Mouse (Mus musculus) hindbrain, embryonic 14.5 days (tissue): ENCODE data around the gene Myoz2. TPM values are rescaled to one million over a fixed set of nuclear protein-coding genes. Genes with fewer than 3 reads are reported as not detected.

Experiments
- ATAC-seq: fragments of 200-750 bp; cut with Nextera tagmentation; 2 replicates; pipeline ENCODE4 v1.8.0; 2017; ENCODE audit warnings: moderate number of reproducible peaks, mild to moderate bottlenecking, moderate TSS enrichment, moderate library complexity; ENCODE audit not compliant: low FRiP score
- DNase-seq: peaks from one replicate; pipeline ENCODE4 v3.0.0-alpha.2; 2015; ENCODE audit warnings: low spot score
- H3K27ac ChIP-seq: fragments of 300-500 bp; sonication (generic); 2 replicates; pipeline ENCODE4 v1.5.1; 2014; ENCODE audit warnings: mild to moderate bottlenecking, moderate library complexity
- H3K27me3 ChIP-seq: fragments of 300-500 bp; sonication (generic); 2 replicates; pipeline ENCODE4 v1.6.1; 2014; ENCODE audit warnings: mild to moderate bottlenecking, low read length, mixed read lengths; ENCODE audit not compliant: control insufficient read depth, insufficient read depth
- H3K36me3 ChIP-seq: fragments of 300-500 bp; sonication (generic); replicated peaks from 2 replicates; pipeline ENCODE4 v1.6.1; 2014; ENCODE audit not compliant: control insufficient read depth, insufficient read depth
- H3K4me1 ChIP-seq: fragments of 300-500 bp; sonication (generic); replicated peaks from 2 replicates; pipeline ENCODE4 v1.6.1; 2014; ENCODE audit warnings: antibody characterized with exemption, low read length, mixed read lengths; ENCODE audit not compliant: control insufficient read depth, insufficient read depth
- H3K4me2 ChIP-seq: fragments of 300-500 bp; sonication (generic); replicated peaks from 2 replicates; pipeline ENCODE4 v1.6.1; 2014; ENCODE audit warnings: mild to moderate bottlenecking, moderate library complexity
- H3K4me3 ChIP-seq: fragments of 300-500 bp; sonication (generic); replicated peaks from 2 replicates; pipeline ENCODE4 v1.5.1; 2014; ENCODE audit warnings: mild to moderate bottlenecking, low read length
- H3K9ac ChIP-seq: fragments of 300-500 bp; sonication (generic); 2 replicates; pipeline ENCODE4 v1.6.1; 2014
- H3K9me3 ChIP-seq: fragments of 300-500 bp; sonication (generic); 2 replicates; pipeline ENCODE4 v1.6.1; 2016; ENCODE audit warnings: low read length; ENCODE audit not compliant: control insufficient read depth
- WGBS: fragments of 180-500 bp; shearing (Covaris S2); extraction: QIAGEN DNeasy Blood & Tissue Kit; methylation state at CpG from one replicate; pipeline ENCODE4 v1.1.7; 2014; 5-methylcytosine and 5-hydroxymethylcytosine counted together
- polyA plus RNA-seq: library from polyadenylated mRNA; unstranded; fragments of >200 nt; fragmentation: Nextera tagmentation; extraction: Ambion mirVana; gene quantifications from 2 replicates; pipeline ENCODE4 v1.2.1, GENCODE M21; 2014

Gene Myoz2
- polyA plus RNA-seq = not detected in 2 replicates

GRCm38 (mm10) chr3:123034752-123035151, at the start of gene Myoz2:
Gene Myoz2, minus strand, starts transcription at chr3:123035015.
- Histone ChIP-seq H3K27ac (no peak within 1 kb of the TSS), H3K9ac (no peak within 1 kb of the TSS), H3K4me2 (no peak within 1 kb of the TSS), H3K4me1 (no peaks in the 10 kb centered on the region), H3K4me3 (no peak within 1 kb of the TSS), H3K36me3 (no peaks in the 10 kb centered on the region), H3K9me3 (no peaks in the 10 kb centered on the region), H3K27me3 (no peaks in the 10 kb centered on the region)
- 96% methylated on average over 7 of the region's 7 CpGs for WGBS
- ATAC-seq (no peak), DNase-seq (no peak)

- H3K4me2 ChIP-seq = no peak overlapping the region
- no peak overlapping the region for H3K27ac ChIP-seq
- ATAC-seq = no peak
- H3K9me3 ChIP-seq = no peaks in the 10 kb centered on the region
- H3K9ac ChIP-seq = no peak overlapping the region
- no peaks in the 10 kb centered on the region for H3K27me3 ChIP-seq
- no peak overlapping the region for H3K4me3 ChIP-seq
- 88% methylated on average over 3 of the region's 3 CpGs for WGBS
- no peaks in the 10 kb centered on the region for H3K36me3 ChIP-seq
- no peaks in the 10 kb centered on the region; the same call in 1 of the 2 replicates for H3K4me1 ChIP-seq
- no peak for DNase-seq
These were observed 46.9 kb upstream of the Myoz2 start for GRCm38 (mm10) chr3:123081665-123082064.

DNA sequence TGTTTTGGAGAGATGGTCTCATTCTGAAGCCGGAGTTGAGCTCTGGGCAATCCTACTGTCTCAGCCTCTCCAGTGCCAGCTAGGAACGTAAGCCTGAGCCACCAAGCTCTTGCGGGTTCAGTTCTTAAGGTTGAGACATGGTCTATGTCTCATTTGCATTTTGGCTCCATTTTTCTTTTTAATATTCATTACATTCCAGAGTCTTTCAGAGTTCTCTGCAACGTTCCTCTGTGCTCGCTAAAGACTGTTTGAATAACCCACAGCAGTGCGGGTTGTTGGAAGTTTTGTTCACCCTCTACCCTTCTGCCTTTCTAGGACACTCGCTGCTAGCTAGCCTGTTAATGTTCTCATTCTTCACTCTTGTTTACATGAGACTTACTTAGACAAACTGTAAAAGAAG, 46.1 kb upstream of the Myoz2 start:
- Histone ChIP-seq H3K9me3 (no peaks in the 10 kb centered on the region), H3K4me1 (no peaks in the 10 kb centered on the region; the same call in 1 of the 2 replicates), H3K27me3 (no peaks in the 10 kb centered on the region), H3K9ac (no peak overlapping the region), H3K4me3 (no peak overlapping the region), H3K4me2 (no peak overlapping the region), H3K27ac (no peak overlapping the region), H3K36me3 (no peaks in the 10 kb centered on the region)
- no peak for ATAC-seq
- WGBS = 51% methylated on average over 7 of the region's 7 CpGs
- DNase-seq = no peak

DNA sequence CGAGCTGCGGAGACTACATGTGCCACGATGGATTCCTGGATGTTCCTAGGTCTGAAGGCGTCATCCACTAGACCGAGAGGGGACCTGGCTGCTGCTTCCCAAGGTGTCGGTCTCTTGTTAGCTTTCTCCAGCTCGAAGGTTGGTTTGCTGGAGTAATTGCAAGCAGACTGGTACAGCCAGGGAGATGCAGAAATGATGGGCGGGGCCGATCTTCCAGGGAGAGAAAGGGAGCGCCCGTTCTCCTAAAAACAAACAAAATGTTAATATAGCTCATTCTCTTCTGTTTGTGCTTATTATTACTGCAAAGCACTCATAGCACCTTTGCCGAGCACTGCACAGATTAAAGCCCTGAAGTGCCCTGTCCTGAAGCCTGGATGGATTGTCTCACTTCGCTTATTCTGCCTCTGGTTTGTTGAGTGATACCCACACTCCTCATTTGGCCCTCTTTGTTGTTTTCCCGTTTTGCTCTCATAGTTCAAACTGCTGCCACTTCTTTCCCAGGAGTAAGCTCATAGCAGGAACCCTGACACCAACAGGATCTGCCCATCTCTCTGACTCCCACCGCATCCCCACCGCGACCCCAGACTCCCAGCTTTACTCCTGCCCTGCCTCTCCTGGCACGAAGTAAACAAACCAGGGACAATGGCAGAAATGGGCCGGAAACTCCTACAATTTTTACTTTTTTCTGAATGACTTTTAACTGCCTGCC, 45.4 kb upstream of the Myoz2 start:
- H3K4me1 ChIP-seq = no peaks in the 10 kb centered on the region; the same call in 1 of the 2 replicates
- H3K9ac ChIP-seq = no peak overlapping the region
- no peaks in the 10 kb centered on the region for H3K36me3 ChIP-seq
- ATAC-seq (no peak), DNase-seq (no peak)
- no peaks in the 10 kb centered on the region for H3K27me3 ChIP-seq
- no peak overlapping the region for H3K4me3 ChIP-seq
- WGBS = 82% methylated on average over 19 of the region's 19 CpGs
- no peak overlapping the region for H3K27ac ChIP-seq
- no peak overlapping the region for H3K4me2 ChIP-seq
- no peaks in the 10 kb centered on the region for H3K9me3 ChIP-seq

DNA sequence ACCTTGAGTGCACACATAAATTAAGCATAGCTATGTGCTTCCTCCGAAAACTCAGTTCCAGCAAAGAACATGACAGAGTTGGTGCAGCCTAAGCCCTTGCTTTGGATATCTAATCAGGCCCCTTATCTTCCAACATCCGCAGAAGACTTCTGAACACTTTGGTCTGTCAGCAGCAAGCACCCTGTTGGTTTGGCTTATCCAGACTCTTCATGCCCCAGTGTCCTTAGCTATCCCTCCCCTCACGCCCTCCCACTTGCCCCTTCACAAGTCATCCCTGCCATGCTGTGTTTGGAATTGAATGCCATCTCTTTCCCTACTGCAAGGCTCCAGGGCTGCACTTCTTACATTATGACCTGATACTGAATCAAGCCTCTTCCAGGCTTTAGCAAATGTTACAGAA, 40.9 kb upstream of the Myoz2 start:
- H3K9me3 ChIP-seq = no peaks in the 10 kb centered on the region
- no peaks in the 10 kb centered on the region for H3K27me3 ChIP-seq
- no peak overlapping the region for H3K4me2 ChIP-seq
- no peak overlapping the region for H3K9ac ChIP-seq
- H3K4me3 ChIP-seq = no peak overlapping the region
- no peak overlapping the region for H3K27ac ChIP-seq
- no peaks in the 10 kb centered on the region; the same call in 1 of the 2 replicates for H3K4me1 ChIP-seq
- no peaks in the 10 kb centered on the region for H3K36me3 ChIP-seq
- ATAC-seq (no peak), DNase-seq (no peak)
- 88% methylated on average over 3 of the region's 3 CpGs for WGBS

DNA sequence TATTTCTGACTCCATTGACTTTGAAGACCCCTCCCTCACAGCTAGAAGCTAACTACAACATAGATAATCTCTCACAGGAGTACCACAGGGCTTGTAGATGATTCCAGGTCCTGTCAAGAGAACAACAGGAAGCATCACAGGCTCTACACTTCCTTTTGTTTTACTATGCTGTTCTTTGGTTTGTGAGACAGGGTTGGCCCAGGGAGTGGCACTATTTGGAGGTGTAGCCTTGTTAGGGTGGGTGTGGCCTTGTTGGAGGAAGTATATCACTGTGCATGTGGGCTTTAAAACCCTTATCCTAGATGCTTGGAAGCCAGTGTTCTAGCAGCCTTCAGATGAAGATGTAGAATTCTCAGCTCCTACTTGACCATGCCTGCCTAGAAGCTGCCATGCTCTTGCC, 40.2 kb upstream of the Myoz2 start:
- DNase-seq (no peak), ATAC-seq (no peak)
- H3K27ac ChIP-seq = no peak overlapping the region
- H3K36me3 ChIP-seq = no peaks in the 10 kb centered on the region
- no peaks in the 10 kb centered on the region for H3K4me1 ChIP-seq
- no peak overlapping the region for H3K9ac ChIP-seq
- H3K27me3 ChIP-seq = no peaks in the 10 kb centered on the region
- no peaks in the 10 kb centered on the region for H3K9me3 ChIP-seq
- no peak overlapping the region for H3K4me3 ChIP-seq
- no peak overlapping the region for H3K4me2 ChIP-seq

DNA sequence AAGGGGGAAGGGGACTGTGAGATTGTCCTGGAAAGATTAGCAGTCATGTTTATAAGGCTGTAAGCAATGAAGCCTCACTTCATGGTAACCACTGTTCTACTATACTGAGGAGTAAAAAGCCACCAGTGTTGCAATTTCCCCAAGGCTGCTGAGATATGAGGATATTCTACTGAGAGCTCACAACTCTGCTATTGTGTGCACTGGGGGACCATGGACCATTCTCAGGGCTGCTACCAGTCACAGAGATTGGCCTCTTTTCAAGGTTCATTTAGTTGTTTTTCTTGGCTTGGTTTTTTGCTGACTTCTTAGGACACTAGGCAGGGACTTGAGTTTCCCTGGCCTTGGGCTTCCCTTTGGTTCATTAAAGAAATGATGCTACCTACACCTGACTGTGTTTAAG, 38.5 kb upstream of the Myoz2 start:
- no peak overlapping the region for H3K4me2 ChIP-seq

GRCm38 (mm10) chr3:123072472-123072871, 37.7 kb upstream of the Myoz2 start:
- Histone ChIP-seq H3K27me3 (no peaks in the 10 kb centered on the region), H3K4me2 (no peak overlapping the region), H3K4me3 (no peak overlapping the region), H3K4me1 (no peaks in the 10 kb centered on the region), H3K27ac (no peak overlapping the region), H3K36me3 (no peaks in the 10 kb centered on the region), H3K9ac (no peak overlapping the region), H3K9me3 (no peaks in the 10 kb centered on the region)
- no peak for DNase-seq
- no CpG with 5 or more reads among the region's 1 CpGs for WGBS
- no peak for ATAC-seq

More for the DNA sequence above, 38.5 kb upstream of the Myoz2 start:
- Histone ChIP-seq H3K4me3 (no peak overlapping the region), H3K9me3 (no peaks in the 10 kb centered on the region), H3K4me1 (no peaks in the 10 kb centered on the region), H3K27ac (no peak overlapping the region), H3K36me3 (no peaks in the 10 kb centered on the region), H3K27me3 (no peaks in the 10 kb centered on the region), H3K9ac (no peak overlapping the region)
- no peak for ATAC-seq
- DNase-seq = no peak

DNA sequence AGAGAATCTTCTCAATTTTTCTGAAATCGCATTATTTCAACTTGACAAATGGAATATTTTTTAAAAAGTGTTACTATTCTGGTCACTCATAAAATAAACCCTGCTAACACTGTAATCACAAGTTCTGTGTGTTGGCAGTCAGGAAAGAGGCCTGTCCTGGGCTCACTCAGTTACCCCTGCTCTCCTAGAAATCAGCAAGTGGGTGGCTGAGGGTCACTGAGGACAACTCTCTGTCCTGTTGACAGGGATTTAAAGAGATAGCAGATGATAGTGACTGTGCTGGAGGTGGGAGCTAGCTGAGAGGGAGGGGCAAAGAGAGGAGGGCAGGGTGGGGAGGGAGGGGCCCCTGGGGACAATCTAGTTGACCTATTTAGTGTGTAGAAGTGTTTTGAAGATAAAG, 36.2 kb upstream of the Myoz2 start:
- H3K4me3 ChIP-seq = no peak overlapping the region
- no peaks in the 10 kb centered on the region for H3K27me3 ChIP-seq
- H3K27ac ChIP-seq = no peak overlapping the region
- ATAC-seq (no peak), DNase-seq (no peak)
- H3K9me3 ChIP-seq = no peaks in the 10 kb centered on the region
- H3K4me2 ChIP-seq = no peak overlapping the region
- no peaks in the 10 kb centered on the region for H3K4me1 ChIP-seq
- no peaks in the 10 kb centered on the region for H3K36me3 ChIP-seq
- H3K9ac ChIP-seq = no peak overlapping the region
- 100% methylated on average over 1 of the region's 1 CpGs for WGBS

DNA sequence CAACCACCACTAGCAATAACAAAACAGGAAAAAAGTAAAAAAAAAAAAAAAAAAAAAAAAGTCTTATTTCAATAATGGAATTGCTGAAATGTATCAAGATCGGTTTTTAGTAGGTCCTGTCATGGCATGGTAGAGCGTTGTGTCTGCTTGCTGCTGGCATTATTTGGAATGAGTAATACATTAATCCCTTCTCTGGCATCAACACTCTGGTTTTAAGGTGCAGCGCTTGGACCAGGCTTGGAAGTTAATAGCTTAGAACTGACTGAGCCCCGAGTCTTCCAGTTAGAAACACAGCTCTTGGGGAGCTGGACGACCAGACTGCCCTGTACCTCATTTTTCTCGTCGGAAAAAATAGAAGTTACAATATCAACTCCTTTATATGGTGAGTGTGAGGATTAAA, 32.0 kb upstream of the Myoz2 start:
- Histone ChIP-seq H3K9me3 (no peaks in the 10 kb centered on the region), H3K9ac (no peak overlapping the region), H3K4me2 (no peak overlapping the region), H3K27ac (no peak overlapping the region), H3K4me1 (no peaks in the 10 kb centered on the region), H3K36me3 (no peaks in the 10 kb centered on the region), H3K27me3 (no peaks in the 10 kb centered on the region), H3K4me3 (no peak overlapping the region)
- WGBS = 96% methylated on average over 7 of the region's 7 CpGs
- ATAC-seq = no peak
- DNase-seq = no peak
